Mouse (Mus musculus): ENCODE data around the gene Aff3.

Gene Aff3

GRCm38 (mm10) chr1:38595311-38595710, 69.4 kb downstream of the Aff3 start:
- DNase-seq = no peak

- DNase-seq = peak; percentile 30
Observed at GRCm38 (mm10) chr1:38594766-38595165, 70.0 kb downstream of the Aff3 start.

- DNase-seq = no peak
Observed at GRCm38 (mm10) chr1:38591194-38591593, 73.6 kb downstream of the Aff3 start.

- DNase-seq = no peak
Observed at GRCm38 (mm10) chr1:38588741-38589140, 76.0 kb downstream of the Aff3 start.

- no peak for DNase-seq
Observed at GRCm38 (mm10) chr1:38582328-38582727, 82.4 kb downstream of the Aff3 start.

- DNase-seq = no peak
Observed at GRCm38 (mm10) chr1:38580572-38580971, 84.2 kb downstream of the Aff3 start.

- no peak for DNase-seq
Observed at GRCm38 (mm10) chr1:38578339-38578738, 86.4 kb downstream of the Aff3 start.

- DNase-seq = no peak
Observed at GRCm38 (mm10) chr1:38567791-38568190, 97.0 kb downstream of the Aff3 start.

- DNase-seq = peak; percentile 71
Observed at GRCm38 (mm10) chr1:38566101-38566678, 98.6 kb downstream of the Aff3 start.

- DNase-seq = peak; percentile 49
Observed at GRCm38 (mm10) chr1:38565295-38565777, 99.4 kb downstream of the Aff3 start.

GRCm38 (mm10) chr1:38562397-38563199, 102.2 kb downstream of the Aff3 start:
- DNase-seq = peak; percentile 57

GRCm38 (mm10) chr1:38561331-38561730, 103.4 kb downstream of the Aff3 start:
- DNase-seq = no peak

GRCm38 (mm10) chr1:38560666-38561065, 104.1 kb downstream of the Aff3 start:
- no peak for DNase-seq

- no peak for DNase-seq
Observed at GRCm38 (mm10) chr1:38557615-38558014, 107.1 kb downstream of the Aff3 start.

GRCm38 (mm10) chr1:38554546-38554945, 110.2 kb downstream of the Aff3 start:
- DNase-seq = no peak

- peak; percentile 26 for DNase-seq
Observed at GRCm38 (mm10) chr1:38553090-38553489, 111.7 kb downstream of the Aff3 start.

GRCm38 (mm10) chr1:38550579-38550978, 114.2 kb downstream of the Aff3 start:
- no peak for DNase-seq

GRCm38 (mm10) chr1:38548671-38549661, 115.8 kb downstream of the Aff3 start:
- no peak for DNase-seq

- no peak for DNase-seq
Observed at GRCm38 (mm10) chr1:38547685-38548084, 117.1 kb downstream of the Aff3 start.

- DNase-seq = no peak
Observed at GRCm38 (mm10) chr1:38546696-38547095, 118.1 kb downstream of the Aff3 start.

- no peak for DNase-seq
Observed at GRCm38 (mm10) chr1:38545282-38545945, 119.3 kb downstream of the Aff3 start.

- no peak for DNase-seq
Observed at GRCm38 (mm10) chr1:38544501-38544900, 120.3 kb downstream of the Aff3 start.

- DNase-seq = no peak
Observed at GRCm38 (mm10) chr1:38541536-38541935, 123.2 kb downstream of the Aff3 start.
